Mouse (Mus musculus) stomach, embryonic 16.5 days (tissue): ENCODE data around the gene Il6st. TPM values are rescaled to one million over a fixed set of nuclear protein-coding genes. Genes with fewer than 3 reads are reported as not detected.

Experiments
- ATAC-seq: fragments of 200-750 bp; cut with Nextera tagmentation; 2 replicates; pipeline ENCODE4 v1.8.0; 2017; ENCODE audit warnings: moderate number of reproducible peaks, moderate TSS enrichment; ENCODE audit not compliant: insufficient read depth, low FRiP score
- H3K27ac ChIP-seq: fragments of 300-500 bp; sonication (generic); 2 replicates; pipeline ENCODE4 v1.5.1; 2014; ENCODE audit warnings: low read length
- H3K27me3 ChIP-seq: fragments of 300-500 bp; sonication (generic); 2 replicates; pipeline ENCODE4 v1.6.1; 2014; ENCODE audit warnings: low read length, control low read depth, mixed read lengths; ENCODE audit not compliant: control insufficient read depth, insufficient read depth
- H3K36me3 ChIP-seq: fragments of 300-500 bp; sonication (generic); 2 replicates; pipeline ENCODE4 v1.6.1; 2014; ENCODE audit warnings: low read length; ENCODE audit not compliant: control insufficient read depth, insufficient read depth
- H3K4me1 ChIP-seq: fragments of 300-500 bp; sonication (generic); 2 replicates; pipeline ENCODE4 v1.6.1; 2014; ENCODE audit warnings: low read length, control low read depth, mixed read lengths; ENCODE audit not compliant: control insufficient read depth, insufficient read depth
- H3K4me2 ChIP-seq: fragments of 300-500 bp; sonication (generic); 2 replicates; pipeline ENCODE4 v1.6.1; 2014; ENCODE audit warnings: low read depth, low read length, mixed read lengths
- H3K4me3 ChIP-seq: fragments of 300-500 bp; sonication (generic); replicated peaks from 2 replicates; pipeline ENCODE4 v1.5.1; 2014; ENCODE audit warnings: mild to moderate bottlenecking, low read length
- H3K9ac ChIP-seq: fragments of 300-500 bp; sonication (generic); 2 replicates; pipeline ENCODE4 v1.6.1; 2014; ENCODE audit warnings: low read length
- H3K9me3 ChIP-seq: fragments of 300-500 bp; sonication (generic); replicated peaks from 2 replicates; pipeline ENCODE4 v1.6.1; 2016; ENCODE audit warnings: low read length, control low read depth; ENCODE audit not compliant: control insufficient read depth
- WGBS: fragments of 180-500 bp; shearing (Covaris S2); extraction: QIAGEN DNeasy Blood & Tissue Kit; methylation state at CpG from one replicate; pipeline ENCODE4 v1.1.7; 2014; 5-methylcytosine and 5-hydroxymethylcytosine counted together
- polyA plus RNA-seq: library from polyadenylated mRNA; unstranded; fragments of >200 nt; fragmentation: Nextera tagmentation; extraction: Ambion mirVana; gene quantifications from 2 replicates; pipeline ENCODE4 v1.2.1, GENCODE M21; 2015

Gene Il6st
- polyA plus RNA-seq, 1 experiment from 2014 or later: 51.8 TPM

- Histone ChIP-seq H3K4me3 (no peak overlapping the region), H3K9me3 (no peaks in the 10 kb centered on the region), H3K9ac (no peak overlapping the region), H3K36me3 (peaks cover 17% of the 10 kb centered on the region), H3K27me3 (no peaks in the 10 kb centered on the region), H3K4me1 (no peaks in the 10 kb centered on the region), H3K4me2 (no peak overlapping the region), H3K27ac (no peak overlapping the region)
- no peak for ATAC-seq
- WGBS: 85% methylated on average over 14 of the region's 14 CpGs
These were observed 27.9 kb downstream of the Il6st start for GRCm38 (mm10) chr13:112491636-112492284.

GRCm38 (mm10) chr13:112492285-112492678 lies 28.4 kb downstream of the Il6st start:
- no peaks in the 10 kb centered on the region for H3K4me1 ChIP-seq
- peaks cover 15% of the 10 kb centered on the region; the same call in 1 of the 2 replicates for H3K36me3 ChIP-seq
- no peaks in the 10 kb centered on the region for H3K27me3 ChIP-seq
- no peak overlapping the region for H3K4me3 ChIP-seq
- no peaks in the 10 kb centered on the region for H3K9me3 ChIP-seq
- H3K9ac ChIP-seq: no peak overlapping the region
- no peak for ATAC-seq
- H3K4me2 ChIP-seq: no peak overlapping the region
- whole genome bisulfite sequencing: 68% methylated on average over 1 of the region's 1 CpGs
- H3K27ac ChIP-seq: no peak overlapping the region

GRCm38 (mm10) chr13:112494590-112494989 lies 30.7 kb downstream of the Il6st start:
- H3K9me3 ChIP-seq: no peaks in the 10 kb centered on the region
- no peaks in the 10 kb centered on the region for H3K27me3 ChIP-seq
- H3K36me3 ChIP-seq: peaks cover 20% of the 10 kb centered on the region; the same call in 1 of the 2 replicates
- H3K4me1 ChIP-seq: no peaks in the 10 kb centered on the region
- H3K4me2 ChIP-seq: no peak overlapping the region
- no peak overlapping the region for H3K4me3 ChIP-seq
- 88% methylated on average over 12 of the region's 12 CpGs for WGBS
- no peak overlapping the region for H3K9ac ChIP-seq
- ATAC-seq: no peak
- H3K27ac ChIP-seq: no peak overlapping the region

- Histone ChIP-seq H3K27ac (no peak overlapping the region), H3K4me1 (no peaks in the 10 kb centered on the region), H3K36me3 (peaks cover 38% of the 10 kb centered on the region), H3K4me2 (no peak overlapping the region), H3K9me3 (no peaks in the 10 kb centered on the region), H3K27me3 (no peaks in the 10 kb centered on the region), H3K4me3 (no peak overlapping the region), H3K9ac (no peak overlapping the region)
- ATAC-seq: no peak
- WGBS: 83% methylated on average over 4 of the region's 4 CpGs
These were observed 36.2 kb downstream of the Il6st start for GRCm38 (mm10) chr13:112500027-112500426.

- peak; percentile 83 for ATAC-seq
- no peak overlapping the region for H3K4me2 ChIP-seq
- WGBS: 62% methylated on average over 9 of the region's 9 CpGs
- no peak overlapping the region for H3K9ac ChIP-seq
- H3K36me3 ChIP-seq: peaks cover 34% of the 10 kb centered on the region
- H3K9me3 ChIP-seq: no peaks in the 10 kb centered on the region
- H3K27ac ChIP-seq: peak overlapping the region; percentile 56
- no peaks in the 10 kb centered on the region for H3K4me1 ChIP-seq
- no peaks in the 10 kb centered on the region for H3K27me3 ChIP-seq
- no peak overlapping the region for H3K4me3 ChIP-seq
These were observed 36.6 kb downstream of the Il6st start for GRCm38 (mm10) chr13:112500466-112500865.

GRCm38 (mm10) chr13:112503846-112504245 lies 40.0 kb downstream of the Il6st start:
- H3K4me3 ChIP-seq: no peak overlapping the region
- no peak overlapping the region for H3K9ac ChIP-seq
- no peaks in the 10 kb centered on the region for H3K9me3 ChIP-seq
- no peak for ATAC-seq
- H3K4me1 ChIP-seq: no peaks in the 10 kb centered on the region
- no peak overlapping the region for H3K27ac ChIP-seq
- WGBS: 93% methylated on average over 13 of the region's 13 CpGs
- H3K4me2 ChIP-seq: no peak overlapping the region
- peaks cover 35% of the 10 kb centered on the region for H3K36me3 ChIP-seq
- no peaks in the 10 kb centered on the region for H3K27me3 ChIP-seq

- Histone ChIP-seq H3K4me1 (no peaks in the 10 kb centered on the region), H3K9ac (no peak overlapping the region), H3K4me3 (no peak overlapping the region), H3K36me3 (peaks cover 27% of the 10 kb centered on the region), H3K9me3 (no peaks in the 10 kb centered on the region), H3K27ac (no peak overlapping the region), H3K4me2 (no peak overlapping the region), H3K27me3 (no peaks in the 10 kb centered on the region)
- 88% methylated on average over 6 of the region's 6 CpGs for WGBS
- no peak for ATAC-seq
These were observed 41.6 kb downstream of the Il6st start for GRCm38 (mm10) chr13:112505436-112505835.

GRCm38 (mm10) chr13:112506766-112507165 lies 42.9 kb downstream of the Il6st start:
- Histone ChIP-seq H3K9ac (no peak overlapping the region), H3K27ac (no peak overlapping the region), H3K27me3 (no peaks in the 10 kb centered on the region), H3K4me3 (no peak overlapping the region), H3K4me1 (no peaks in the 10 kb centered on the region), H3K9me3 (no peaks in the 10 kb centered on the region), H3K4me2 (no peak overlapping the region), H3K36me3 (peaks cover 24% of the 10 kb centered on the region)
- no peak for ATAC-seq
- WGBS: 81% methylated on average over 13 of the region's 13 CpGs

GRCm38 (mm10) chr13:112507691-112508090 lies 43.8 kb downstream of the Il6st start:
- no peak overlapping the region for H3K9ac ChIP-seq
- H3K4me2 ChIP-seq: no peak overlapping the region
- H3K27ac ChIP-seq: no peak overlapping the region
- no peak for ATAC-seq
- H3K9me3 ChIP-seq: no peaks in the 10 kb centered on the region
- no peak overlapping the region for H3K4me3 ChIP-seq
- WGBS: 79% methylated on average over 13 of the region's 13 CpGs
- no peaks in the 10 kb centered on the region for H3K4me1 ChIP-seq
- no peaks in the 10 kb centered on the region for H3K27me3 ChIP-seq
- peaks cover 19% of the 10 kb centered on the region for H3K36me3 ChIP-seq
